Mouse (Mus musculus) MEL (cell line): Measurements from ENCODE around the gene Klrb1.

Source experiments
- MAFK ChIP-seq: IDR thresholded peaks from 2 replicates; pipeline ENCODE4 v1.6.1; 2011; ENCODE audit warnings: low read depth, mild to moderate bottlenecking, low read length, improper control_type of control experiment, borderline replicate concordance
- POLR2A ChIP-seq, 2 experiments: IDR thresholded peaks; 2 replicates each; pipeline ENCODE4 v1.6.1; 2011 to 2012; ENCODE audit warnings: low read length in 2 of 2, mild to moderate bottlenecking in 2 of 2, control low read depth in 1 of 2, improper control_type of control experiment in 1 of 2, low read depth in 1 of 2, moderate library complexity in 1 of 2; ENCODE audit not compliant: control insufficient read depth in 1 of 2, insufficient read depth in 1 of 2, poor library complexity in 1 of 2
- USF1 ChIP-seq: IDR thresholded peaks from 2 replicates; pipeline ENCODE4 v1.6.1; 2014; ENCODE audit warnings: low read depth, mild to moderate bottlenecking, inconsistent platforms, low read length, improper control_type of control experiment, moderate library complexity

DNA sequence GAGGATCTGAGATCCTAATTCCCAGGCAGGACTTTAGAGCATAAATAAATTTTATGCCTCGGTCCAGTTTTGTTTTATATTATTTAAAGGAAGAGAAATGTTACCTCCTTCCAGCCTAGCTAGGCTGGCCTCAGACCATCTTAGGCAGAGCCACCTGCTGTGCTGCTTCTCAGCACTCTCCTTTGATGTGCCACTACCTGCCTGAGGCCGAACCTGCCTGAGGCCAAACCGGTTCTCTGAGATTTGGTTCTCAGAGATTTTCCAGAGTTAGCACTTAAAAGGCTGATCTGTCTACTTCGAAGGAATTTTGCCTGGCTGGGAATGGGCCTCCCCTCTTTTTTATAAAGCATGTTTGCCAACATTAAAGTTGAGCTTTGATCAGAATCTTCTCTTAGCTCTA, 52.9 kb downstream of the Klrb1 start:
- TF ChIP-seq USF1 (no peak), MAFK (no peak), POLR2A (IDR thresholded peaks at IDR 0.05; ENCODE audit: control insufficient read depth in 1 of 2, insufficient read depth in 1 of 2, low read depth in 1 of 2, low read length in 2 of 2, poor library complexity in 1 of 2) (no peak)
